Mouse (Mus musculus) c-Kit-negative CD71-positive TER-119-positive erythroid progenitor cells, embryonic 14.5 days (primary cell): Measurements from ENCODE around the gene Sun1.

Experiments used
- DNase-seq: peaks from one replicate; pipeline ENCODE4 v3.0.0-alpha.2; 2013; ENCODE audit warnings: low read depth, low spot score

Sun1 gene

DNA sequence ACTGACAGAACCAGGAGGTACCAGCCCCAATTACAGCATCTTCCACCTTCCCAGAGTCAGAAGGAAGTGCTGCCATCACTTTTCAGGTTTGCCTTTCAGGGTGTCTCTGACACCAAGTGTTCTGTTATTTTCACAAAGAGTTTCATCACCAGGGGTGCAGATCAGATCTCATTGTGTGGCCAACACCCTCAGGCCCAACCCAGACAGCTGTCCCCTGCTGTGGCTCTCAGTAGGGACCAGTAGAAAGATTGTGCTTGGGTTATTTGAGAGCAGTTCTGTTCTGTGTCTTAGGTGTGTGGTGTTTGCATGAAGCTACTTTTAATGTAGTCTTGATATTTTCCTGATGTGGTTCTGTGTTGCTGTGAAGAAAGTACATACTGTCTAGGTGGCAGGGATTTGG lies 7.7 kb downstream of the Sun1 start:
- no peak for DNase-seq

DNA sequence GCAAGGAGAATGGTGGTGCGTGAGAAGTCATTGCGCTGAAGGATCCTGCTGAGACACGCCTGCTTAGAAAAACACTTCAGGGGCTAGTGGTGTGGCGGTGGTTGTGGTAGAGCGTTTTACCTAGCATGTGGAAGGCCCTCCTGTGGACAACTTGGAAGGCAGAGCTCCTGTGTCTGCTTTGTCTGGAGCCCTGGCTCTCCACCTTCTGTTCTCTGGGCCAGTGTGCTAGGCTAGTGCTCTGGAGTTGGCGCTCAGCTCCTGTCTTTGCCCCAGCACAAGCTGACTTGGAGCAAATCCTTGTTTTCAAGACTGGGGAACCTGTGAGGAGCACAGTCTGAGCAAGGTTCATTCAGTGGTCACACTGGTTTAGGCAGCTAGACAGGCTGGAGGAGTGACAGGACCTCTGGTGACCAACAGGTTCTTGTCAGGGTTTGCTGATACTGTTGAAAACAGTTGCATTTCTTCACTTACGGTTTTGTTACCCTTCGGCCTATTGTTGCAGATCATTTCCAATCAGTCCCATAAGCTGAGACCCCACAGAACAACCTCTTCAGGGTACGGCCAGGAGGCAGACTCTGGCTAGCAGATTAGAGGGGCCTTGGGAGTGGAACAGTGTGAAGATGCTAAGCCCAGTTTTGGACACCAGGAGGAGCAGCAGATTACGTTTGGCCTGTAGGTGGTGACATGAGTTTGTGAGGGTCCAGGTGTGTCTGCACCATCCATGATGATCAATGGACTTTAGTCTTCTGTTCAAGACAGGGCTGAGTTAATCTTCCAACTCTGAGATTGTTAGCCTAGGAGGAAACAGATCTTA lies 8.6 kb downstream of the Sun1 start:
- no peak for DNase-seq

DNA sequence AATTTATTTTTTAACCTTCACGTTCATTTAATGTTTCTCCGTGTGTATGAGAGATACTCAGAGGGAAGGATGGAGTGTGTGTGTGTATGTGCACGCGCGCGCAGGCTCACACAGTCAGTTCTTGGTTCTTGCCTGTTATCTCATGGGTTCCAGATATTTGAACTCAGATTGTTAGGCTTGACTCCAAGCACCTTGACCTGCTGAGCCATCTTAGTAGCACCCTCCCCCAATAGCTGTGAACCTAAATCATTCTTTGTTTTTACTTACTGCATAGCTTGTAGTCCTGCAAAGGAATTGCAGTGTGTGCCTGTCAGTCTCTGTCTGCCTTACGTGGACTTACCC lies 9.2 kb downstream of the Sun1 start:
- DNase-seq, result no peak

DNA sequence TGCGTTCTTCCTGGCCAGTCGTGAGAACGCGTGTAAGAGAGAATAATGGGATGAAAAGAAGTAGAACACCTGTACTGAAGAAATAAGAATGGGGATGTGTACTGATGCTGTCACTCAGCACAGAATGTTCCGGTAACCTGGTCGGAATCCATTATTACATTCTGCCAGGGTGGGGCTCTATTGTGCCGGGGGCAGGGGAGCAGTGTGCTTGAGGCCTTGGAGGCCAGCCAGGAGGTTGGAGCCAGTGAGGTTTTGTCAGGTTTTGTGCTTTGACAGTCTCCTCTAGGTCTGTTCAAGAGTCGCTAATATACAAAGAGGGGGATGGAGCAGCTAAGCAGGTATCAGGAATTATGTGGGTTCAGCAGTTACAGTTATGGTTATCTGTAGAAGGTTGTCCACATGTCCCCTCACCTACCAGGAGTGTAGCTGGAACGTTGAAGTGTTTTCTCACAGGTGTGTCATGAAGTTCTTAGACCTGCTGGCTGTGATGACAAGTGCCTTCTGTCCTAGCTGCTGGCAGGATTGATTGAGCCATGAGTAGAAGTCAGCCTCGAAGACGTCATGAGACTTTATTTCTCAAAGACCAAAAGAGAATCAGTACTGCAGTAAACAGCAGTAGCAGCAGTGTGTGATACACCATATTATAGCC lies 11.4 kb downstream of the Sun1 start:
- DNase-seq, result no peak

DNA sequence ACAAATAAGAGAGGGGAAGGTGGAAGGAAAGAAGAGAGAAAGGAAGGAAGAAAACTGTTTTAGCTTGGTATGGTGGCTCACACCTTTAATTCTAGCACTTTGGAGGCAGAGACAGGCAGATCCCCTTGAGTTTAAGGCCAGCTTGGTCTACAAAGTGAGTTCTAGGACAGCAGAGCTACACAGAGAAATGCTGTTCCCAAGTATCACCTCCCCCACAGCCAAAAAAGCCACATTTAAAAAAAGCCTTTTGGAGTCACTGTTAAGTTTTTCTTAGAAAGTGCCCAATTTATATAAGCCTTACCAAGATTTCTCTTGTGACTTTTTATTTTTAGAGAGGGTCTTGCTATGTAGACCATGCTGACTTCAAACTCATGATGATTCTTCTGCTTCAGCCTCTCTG lies 13.9 kb downstream of the Sun1 start:
- DNase-seq, result no peak

DNA sequence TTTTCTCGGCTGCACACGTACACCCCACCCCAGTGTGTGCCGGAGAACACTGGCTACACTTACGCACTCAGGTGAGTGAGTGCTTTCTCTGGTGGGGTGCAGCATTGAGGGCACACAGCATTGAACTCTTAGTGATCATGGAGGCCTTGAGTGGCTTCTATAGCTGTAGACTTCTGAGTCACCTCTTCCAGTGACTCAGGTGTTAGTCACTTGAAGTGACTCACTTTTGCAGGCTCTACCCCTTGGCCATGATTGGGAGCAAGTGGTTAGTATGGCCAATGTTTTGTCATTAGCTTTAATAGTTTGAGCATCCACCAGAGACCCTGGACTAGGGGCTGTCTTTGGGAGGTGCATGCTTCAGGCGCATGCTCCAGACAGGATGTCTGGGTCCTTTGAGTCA lies 14.7 kb downstream of the Sun1 start:
- DNase-seq, result no peak

DNA sequence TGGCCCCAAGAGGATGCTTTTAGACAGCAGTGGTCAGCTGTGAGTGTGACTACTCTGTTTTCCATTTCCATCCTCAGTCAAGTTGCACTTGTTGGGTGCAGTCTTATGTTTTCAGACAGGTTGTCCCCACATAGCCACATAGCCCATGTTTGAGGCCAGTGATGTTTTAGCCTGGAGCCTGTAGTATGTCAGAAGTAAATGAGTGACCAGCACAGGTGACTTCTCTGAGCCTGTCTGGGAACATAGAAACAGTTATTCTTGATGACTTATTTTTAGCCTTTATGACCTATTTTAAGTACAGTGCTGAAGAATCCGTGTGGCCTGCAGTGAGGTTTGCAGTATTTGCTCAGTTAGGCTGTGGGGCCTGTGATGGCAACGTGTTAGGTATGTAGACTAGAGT lies 15.7 kb downstream of the Sun1 start:
- no peak for DNase-seq

DNA sequence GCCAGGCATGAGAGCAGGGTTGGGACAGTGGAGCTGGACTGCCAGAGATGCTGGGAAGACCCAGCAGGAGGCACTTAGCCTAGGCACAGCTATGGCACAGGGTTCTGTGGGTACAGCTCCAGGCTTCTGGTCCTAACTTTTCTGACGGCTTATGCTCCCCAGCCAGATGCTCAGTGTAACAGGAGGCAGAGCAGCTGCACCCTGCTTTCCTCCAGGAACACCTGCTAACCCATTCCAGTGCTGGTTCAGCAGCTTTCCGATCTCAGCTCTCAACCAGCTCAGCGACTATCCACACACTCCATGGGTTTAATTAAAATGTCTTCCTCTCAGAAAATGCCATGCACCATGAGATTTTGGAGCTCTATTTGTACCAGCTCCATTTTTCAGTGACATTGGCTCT lies 16.3 kb downstream of the Sun1 start:
- no peak for DNase-seq

DNA sequence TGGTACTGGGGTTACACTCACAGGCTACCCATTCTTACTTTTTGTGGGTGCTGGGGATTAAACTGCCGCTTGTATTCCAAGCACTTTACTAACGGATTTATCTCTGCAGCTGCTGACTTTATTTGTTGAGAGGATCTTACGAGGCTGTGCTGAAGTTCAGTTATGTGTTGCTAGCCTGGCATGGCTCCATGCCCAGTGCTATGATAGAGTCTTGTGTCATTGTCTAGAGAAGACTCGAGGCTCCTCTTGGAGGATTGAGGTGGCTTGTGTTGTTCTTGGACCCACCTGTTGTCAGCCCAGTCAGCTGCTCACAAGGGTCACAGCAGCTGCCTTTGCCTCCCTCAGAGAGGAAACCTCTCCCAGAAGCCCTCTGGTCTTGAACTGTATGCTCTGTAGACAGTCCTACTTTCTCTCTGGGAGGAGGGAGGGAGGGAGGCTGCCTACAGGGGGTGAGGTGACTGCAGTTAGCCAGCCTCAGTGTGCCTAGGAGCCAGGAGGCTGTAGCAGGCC lies 19.6 kb downstream of the Sun1 start:
- no peak for DNase-seq

DNA sequence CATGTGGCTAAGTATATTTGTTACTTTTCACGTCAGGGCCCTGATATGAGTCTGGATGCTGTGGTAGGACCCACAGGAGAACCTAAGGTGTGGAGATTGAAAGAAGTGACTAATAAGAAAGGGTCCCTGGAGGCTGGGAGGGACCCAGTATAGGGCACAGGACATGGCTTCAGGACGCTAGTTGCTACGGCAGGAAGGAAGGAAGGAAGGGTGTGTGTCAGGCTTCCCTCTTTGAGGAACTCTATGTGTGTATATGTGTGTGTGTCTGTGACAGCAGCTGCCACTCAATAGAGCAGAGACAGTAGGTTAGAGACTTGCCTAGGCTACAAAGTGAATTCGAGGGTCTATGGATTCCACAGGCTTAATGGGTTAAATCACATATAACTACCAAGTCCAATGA lies 20.2 kb downstream of the Sun1 start:
- DNase-seq, result no peak

DNA sequence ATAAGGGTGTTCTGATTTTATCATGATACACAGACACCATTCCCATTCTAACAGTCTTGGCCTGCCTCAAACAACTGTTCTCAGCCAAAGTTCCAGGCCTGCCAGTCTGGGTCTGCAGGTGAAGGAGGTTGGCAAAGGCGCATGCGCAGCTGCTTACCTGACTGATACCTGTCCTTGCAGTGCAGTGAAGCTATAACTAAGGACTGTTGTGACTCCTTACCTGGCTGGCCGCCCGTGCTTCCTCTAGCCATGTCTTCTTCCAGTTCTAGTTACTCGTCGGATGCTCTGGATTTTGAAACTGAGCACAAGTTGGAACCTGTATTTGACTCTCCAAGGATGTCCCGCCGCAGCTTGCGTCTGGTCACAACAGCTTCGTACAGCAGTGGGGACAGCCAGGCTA lies 22.9 kb downstream of the Sun1 start:
- DNase-seq, result no peak

DNA sequence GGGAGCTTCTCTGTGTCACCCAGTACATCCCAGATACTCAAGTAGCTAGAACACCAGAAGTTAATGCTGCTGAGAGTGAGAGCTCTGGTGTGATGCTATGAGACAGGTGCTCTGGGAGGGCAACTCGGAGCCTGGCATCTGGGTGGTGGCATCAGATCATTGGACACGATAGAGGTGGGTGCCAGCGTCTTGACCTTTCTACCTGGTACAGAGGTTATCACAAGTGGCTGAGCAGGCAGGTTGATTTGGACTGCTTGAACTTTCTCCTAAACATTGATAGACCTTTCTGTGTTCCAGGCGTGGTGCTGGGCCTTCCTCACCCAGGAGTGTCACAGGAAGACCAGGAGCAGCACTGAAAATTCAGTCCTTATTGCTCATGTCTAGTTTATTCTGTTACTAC lies 26.8 kb downstream of the Sun1 start:
- no peak for DNase-seq

DNA sequence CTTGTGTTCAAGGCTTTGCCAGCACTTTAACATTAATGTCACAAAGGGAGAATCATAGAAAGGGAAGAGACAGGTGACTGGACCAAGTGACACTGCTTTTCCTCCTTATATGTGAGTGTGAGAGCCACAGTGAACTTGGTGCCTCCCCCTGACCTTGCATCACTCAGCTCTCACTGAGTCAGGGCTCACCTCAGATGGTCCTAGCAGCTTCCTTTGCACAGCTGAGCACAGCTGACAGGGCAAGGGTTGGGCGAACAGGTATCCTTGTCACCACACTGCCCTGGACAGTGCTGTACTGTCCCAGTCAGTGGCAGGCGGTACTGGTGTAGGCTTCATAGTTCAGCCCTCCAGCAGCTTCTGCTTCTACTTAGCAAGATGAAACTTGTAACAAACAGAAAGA lies 27.2 kb downstream of the Sun1 start:
- DNase-seq, result no peak

DNA sequence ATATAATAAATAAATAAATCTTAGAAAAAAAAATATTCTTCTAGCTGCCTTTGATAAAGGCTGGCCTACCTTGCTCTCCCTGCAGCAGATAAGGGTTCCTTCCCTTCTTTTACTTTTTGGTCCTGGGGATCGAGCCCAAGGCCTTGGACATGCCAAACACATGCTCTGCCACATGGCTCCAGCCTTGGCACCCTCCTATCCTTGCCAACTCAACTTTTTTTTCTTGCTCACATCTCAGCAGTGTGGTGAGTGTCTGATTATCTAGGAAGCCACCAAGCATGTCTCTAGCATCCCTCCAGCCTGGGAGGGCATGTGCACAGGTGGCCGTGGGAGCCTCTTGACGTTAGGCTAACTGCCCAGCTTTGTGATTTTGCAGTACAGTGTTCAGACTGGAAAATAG lies 27.9 kb downstream of the Sun1 start:
- no peak for DNase-seq

DNA sequence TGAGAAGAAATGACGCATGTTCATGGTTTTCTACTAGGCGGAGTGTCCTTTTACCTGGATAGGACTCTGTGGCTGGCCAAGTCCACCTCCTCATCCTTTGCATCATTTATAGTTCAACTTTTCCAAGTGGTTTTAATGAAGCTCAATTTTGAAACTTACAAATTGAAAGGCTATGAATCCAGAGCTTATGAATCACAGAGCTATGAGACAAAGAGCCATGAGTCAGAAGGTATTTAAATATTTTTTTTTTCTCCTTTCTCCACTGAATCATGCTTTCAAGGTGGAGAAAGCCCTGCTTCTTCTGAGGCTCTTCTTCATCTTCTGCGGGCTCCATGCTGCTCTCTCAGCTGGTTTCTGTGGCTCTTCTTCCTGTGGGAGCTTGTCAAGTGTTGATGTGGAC lies 29.3 kb downstream of the Sun1 start:
- DNase-seq, result no peak

DNA sequence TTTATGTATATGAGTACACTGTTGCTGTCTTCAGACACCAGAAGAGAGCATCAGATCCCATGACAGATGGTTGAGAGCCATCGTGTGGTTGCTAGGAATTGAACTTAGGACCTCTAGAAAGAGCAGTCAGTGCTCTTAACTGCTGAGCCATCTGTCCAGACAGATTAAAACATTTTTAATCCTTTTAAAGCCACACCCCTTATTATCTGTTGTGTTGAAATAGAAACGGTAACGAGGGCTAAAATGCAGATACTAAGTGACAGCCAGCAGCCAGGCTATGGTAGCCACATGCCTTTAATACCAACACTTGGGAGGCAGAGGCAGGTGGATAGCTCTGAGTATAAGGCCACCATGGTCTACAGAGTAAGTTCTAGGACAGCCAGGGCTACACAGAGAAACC lies 31.6 kb downstream of the Sun1 start:
- no peak for DNase-seq

DNA sequence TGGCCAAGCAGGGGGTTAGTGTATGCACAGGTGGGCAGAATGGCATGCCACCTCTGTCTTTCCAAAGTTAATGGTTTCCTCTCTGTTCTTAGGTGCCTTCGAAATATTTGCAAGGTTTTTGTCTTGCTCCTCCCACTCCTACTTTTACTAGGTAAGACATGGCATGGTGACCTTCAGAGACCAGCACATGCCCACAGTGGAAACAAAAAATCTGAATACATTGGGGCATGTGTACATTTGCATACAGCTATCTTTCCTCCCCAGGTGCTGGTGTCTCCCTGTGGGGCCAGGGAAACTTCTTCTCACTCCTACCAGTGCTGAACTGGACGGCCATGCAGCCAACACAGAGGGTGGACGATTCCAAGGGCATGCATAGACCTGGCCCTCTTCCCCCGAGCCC lies 34.0 kb downstream of the Sun1 start:
- DNase-seq, result no peak

DNA sequence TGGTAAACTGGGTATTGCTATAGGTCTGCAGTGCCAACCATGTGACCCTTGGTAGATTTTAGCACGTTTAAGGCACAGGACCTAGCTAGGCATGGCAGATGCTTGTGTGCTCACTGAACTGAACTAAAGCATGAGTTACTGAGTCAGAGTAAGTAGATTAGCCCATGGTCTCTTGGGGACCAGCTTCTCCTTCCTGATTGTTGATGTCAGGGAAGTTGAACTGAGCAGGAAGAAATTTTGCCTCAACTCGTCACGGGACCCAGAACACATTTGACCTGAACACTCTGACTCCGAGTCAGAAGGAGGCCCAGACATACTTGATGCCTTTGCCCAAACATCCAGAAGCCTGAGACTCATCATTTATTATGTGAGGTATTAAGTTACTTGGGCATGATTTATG lies 37.0 kb downstream of the Sun1 start:
- no peak for DNase-seq

DNA sequence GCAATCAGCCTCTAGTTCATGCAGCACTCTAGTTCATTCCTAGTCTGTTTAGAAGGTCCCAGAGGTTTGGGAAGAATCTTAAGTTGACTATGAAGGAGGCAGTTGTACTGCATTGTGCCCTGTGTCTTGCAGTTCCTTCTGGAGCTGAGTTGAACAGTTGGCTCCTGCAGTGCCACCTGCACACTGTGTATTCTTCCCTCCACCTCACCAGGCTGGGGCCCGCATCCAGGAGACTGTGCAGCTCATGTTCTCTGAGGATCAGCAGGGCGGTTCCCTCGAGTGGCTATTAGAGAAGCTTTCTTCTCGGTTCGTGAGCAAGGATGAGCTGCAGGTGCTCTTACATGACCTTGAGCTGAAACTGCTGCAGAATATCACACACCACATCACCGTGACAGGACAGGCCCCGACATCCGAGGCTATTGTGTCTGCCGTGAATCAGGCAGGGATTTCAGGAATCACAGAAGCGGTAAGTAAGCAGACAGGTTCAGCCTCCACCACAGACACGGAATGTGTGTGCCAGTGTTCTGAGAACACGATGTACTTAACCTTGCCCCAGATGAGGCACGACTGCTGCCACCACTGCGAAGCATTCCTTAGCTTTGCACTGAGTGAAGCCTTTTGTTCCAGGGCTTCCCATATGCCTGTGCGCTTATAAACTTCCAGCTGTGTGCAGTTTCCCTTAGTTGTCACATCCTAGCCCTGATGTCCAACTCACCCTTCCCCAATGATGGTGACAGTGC lies 40.8 kb downstream of the Sun1 start:
- DNase-seq, result no peak

DNA sequence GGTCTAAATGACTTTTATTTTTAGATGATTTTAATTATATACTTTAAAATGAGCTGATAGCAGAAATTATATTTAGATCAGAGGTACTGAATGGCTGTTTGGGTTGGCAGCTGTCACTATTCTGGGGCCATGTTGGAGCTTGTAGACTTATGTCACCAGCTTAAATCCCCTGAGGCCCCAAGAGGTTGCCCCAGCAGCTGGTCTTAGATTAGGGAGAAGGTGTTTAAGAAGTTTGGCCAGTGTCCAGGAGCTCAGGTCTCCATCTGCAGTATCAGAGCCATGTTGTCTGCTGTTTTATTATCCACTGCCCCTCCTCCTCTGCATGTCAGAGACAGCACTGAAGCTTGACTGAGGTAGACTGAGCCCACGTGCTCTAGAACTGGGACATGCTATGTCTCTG lies 42.9 kb downstream of the Sun1 start:
- DNase-seq, result no peak

DNA sequence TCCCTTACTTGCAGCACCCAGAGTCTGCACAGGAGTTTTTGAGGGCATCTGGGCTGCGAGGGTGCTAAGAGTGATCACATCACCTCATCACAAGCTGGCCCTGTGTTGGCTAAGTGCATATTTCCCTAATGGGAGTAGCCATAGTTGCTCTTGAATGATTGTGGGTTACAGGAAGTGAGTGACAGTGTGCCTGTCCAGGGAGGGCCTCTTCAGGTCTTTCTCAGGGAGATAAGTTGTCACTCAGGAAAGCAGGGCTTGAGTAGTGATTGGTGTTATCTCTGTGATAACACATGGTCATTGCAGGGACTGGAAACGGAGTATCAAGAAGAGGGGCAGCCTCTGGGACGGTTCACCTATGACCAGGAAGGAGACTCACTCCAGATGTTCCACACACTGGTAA lies 47.3 kb downstream of the Sun1 start:
- DNase-seq, result no peak

DNA sequence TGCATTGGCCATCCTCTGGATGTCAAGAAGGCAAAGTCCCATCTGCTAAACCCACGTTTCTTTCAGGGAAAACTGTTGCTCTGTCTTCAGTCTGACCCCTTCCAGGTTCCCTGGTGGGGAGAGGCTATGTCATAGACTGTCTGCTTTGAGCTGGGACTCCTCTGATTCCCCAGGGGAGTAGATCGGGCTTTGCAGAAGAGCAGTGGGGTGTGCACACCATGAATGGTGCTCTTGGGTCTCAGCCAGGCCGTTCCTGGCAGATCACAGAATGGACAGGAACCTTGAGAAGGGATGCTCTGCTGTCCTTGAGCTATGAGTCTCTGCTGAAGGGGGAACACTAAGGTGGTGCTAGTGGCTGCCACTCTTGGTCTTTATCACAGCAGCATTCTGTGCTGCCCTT lies 48.4 kb downstream of the Sun1 start:
- DNase-seq, result no peak

DNA sequence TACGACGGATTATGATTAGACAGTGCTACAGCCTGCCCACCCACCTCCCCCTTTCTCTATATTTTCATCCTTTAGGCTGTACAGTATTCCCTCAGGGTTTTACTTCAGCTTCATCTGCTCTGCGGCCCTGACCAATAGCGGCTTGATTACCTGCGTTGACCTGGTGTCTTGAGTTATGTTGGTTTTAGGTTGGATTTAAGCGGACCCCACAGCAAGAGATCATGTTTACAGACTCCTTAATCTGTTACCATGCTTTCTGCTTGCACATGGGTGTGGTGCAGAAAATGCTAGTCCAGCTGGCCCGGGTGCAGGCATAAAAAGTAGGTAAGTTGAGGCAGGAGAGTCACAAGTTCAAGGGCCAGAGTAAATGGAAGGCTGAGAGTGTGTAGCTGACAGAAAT lies 50.8 kb downstream of the Sun1 start:
- no peak for DNase-seq
